Mouse (Mus musculus): ENCODE data around the gene Dhx30.
"Not testable (repeated sequence)": the region's sequence is repeated elsewhere in the genome, so short reads cannot be mapped to it uniquely, and the experiment has no call there.

Dhx30 gene

GRCm38 (mm10) chr9:110117779-110118139 lies at the start of gene Dhx30:
Gene Dhx30, minus strand, starts transcription at chr9:110117830.
- DNase-seq (ENCODE audit: low read depth, low spot score), result no peak

GRCm38 (mm10) chr9:110163071-110163470 lies 45.4 kb upstream of the Dhx30 start:
- DNase-seq (ENCODE audit: low read depth, low spot score), result no peak

GRCm38 (mm10) chr9:110162441-110162840 lies 44.8 kb upstream of the Dhx30 start:
- DNase-seq (ENCODE audit: low read depth, low spot score), result no peak

- not testable (repeated sequence) for DNase-seq (ENCODE audit: low read depth, low spot score)
These were observed 42.9 kb upstream of the Dhx30 start for GRCm38 (mm10) chr9:110160486-110160885.

GRCm38 (mm10) chr9:110159036-110159435 lies 41.4 kb upstream of the Dhx30 start:
- DNase-seq (ENCODE audit: low read depth, low spot score), result no peak

- no peak for DNase-seq (ENCODE audit: low read depth, low spot score)
These were observed 31.0 kb upstream of the Dhx30 start for GRCm38 (mm10) chr9:110148598-110148997.

GRCm38 (mm10) chr9:110142097-110142496 lies 24.5 kb upstream of the Dhx30 start:
- no peak for DNase-seq (ENCODE audit: low read depth, low spot score)

- no peak for DNase-seq (ENCODE audit: low read depth, low spot score)
These were observed 21.5 kb upstream of the Dhx30 start for GRCm38 (mm10) chr9:110139119-110139518.

GRCm38 (mm10) chr9:110134176-110134575 lies 16.5 kb upstream of the Dhx30 start:
- DNase-seq (ENCODE audit: low read depth, low spot score), result no peak

GRCm38 (mm10) chr9:110132921-110133320 lies 15.3 kb upstream of the Dhx30 start:
- DNase-seq (ENCODE audit: low read depth, low spot score), result no peak

- DNase-seq (ENCODE audit: low read depth, low spot score), result no peak
These were observed 14.6 kb upstream of the Dhx30 start for GRCm38 (mm10) chr9:110132201-110132605.

GRCm38 (mm10) chr9:110131525-110132197 lies 14.0 kb upstream of the Dhx30 start:
- DNase-seq (ENCODE audit: low read depth, low spot score), result peak; percentile 96

GRCm38 (mm10) chr9:110130896-110131524 lies 13.4 kb upstream of the Dhx30 start:
- DNase-seq (ENCODE audit: low read depth, low spot score), result no peak

- not testable (repeated sequence) for DNase-seq (ENCODE audit: low read depth, low spot score)
These were observed 6.4 kb upstream of the Dhx30 start for GRCm38 (mm10) chr9:110124008-110124540.

- DNase-seq (ENCODE audit: low read depth, low spot score), result no peak
These were observed 5.7 kb upstream of the Dhx30 start for GRCm38 (mm10) chr9:110123322-110123721.

- DNase-seq (ENCODE audit: low read depth, low spot score), result no peak
These were observed 3.8 kb upstream of the Dhx30 start for GRCm38 (mm10) chr9:110121424-110121823.

GRCm38 (mm10) chr9:110118249-110118648 lies 619 bp upstream of the Dhx30 start:
- DNase-seq (ENCODE audit: low read depth, low spot score), result no peak

- DNase-seq (ENCODE audit: low read depth, low spot score), result peak; percentile 80
These were observed 452 bp downstream of the Dhx30 start, which contains the start of gene Smarcc1 for GRCm38 (mm10) chr9:110116977-110117778. Gene Smarcc1, plus strand, starts transcription at chr9:110117708.

GRCm38 (mm10) chr9:110116353-110116976 lies 1.2 kb downstream of the Dhx30 start:
- DNase-seq (ENCODE audit: low read depth, low spot score), result no peak

GRCm38 (mm10) chr9:110100627-110101600 lies 16.7 kb downstream of the Dhx30 start:
- peak; percentile 80 for DNase-seq (ENCODE audit: low read depth, low spot score)

Data from brain, embryonic 18.5 days (tissue).